Mouse (Mus musculus): ENCODE data around the gene Blmh. TPM values are rescaled to one million over a fixed set of nuclear protein-coding genes. Genes with fewer than 3 reads are reported as not detected.

The Blmh gene
- total and polyA plus RNA-seq, 2 experiments from 2014 or later: 56.4 to 123 TPM

GRCm38 (mm10) chr11:76944839-76945238 is 20.2 kb downstream of the Blmh start:
- peak overlapping the region; percentile 81 for H3K27ac ChIP-seq
- no peak for ATAC-seq

DNA sequence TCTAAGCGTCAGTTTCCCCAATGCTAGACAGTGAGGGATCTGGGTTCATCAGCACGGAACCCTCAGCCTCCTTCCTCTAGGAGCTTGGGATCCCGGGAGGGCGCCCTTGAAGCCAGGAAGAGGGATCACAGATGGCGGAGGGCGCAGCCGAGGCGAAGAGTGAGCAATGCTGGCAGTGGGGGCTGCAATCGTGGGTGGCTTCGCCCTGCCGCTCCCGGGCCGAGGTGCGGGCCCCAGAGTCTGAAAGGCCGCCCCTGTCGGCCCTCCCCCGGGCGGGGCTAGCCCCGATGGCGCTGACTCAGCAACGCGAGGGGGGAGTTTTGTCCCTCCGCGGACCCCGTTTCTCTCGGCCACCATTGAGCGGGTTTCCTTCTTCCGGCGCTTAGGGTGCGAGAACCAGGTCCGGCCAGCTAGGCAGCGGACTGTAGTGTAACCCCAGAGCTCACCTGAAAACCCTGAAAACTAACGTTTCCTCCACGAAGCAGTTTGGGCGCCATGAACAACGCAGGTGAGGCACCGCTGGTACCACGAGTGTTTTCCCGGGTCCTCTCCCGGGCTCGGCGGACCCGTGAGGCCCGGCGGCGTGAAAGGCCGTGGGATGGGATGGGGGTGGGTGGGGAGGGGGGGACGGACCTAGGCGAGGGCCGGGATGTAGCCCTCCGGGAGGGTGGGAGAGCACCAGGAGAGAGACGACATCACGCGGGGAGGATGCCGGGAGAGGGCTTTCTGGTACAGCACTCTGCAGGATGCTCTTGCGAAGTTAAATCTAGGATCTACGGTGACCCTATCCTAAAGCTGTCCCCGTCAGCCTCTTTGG is 21.0 kb downstream of the Blmh start:
- DNase-seq (ENCODE audit: low spot score): peak; percentile 94
- H3K36me3 ChIP-seq (ENCODE audit: insufficient read depth, low read length): no peaks in the 10 kb centered on the region; the same call in 1 of the 2 replicates
- H3K4me1 ChIP-seq (ENCODE audit: insufficient read depth, low read length): 0 out of 2 replicates have a peak, but pooled peaks cover 6% of the 10 kb centered on the region
- ATAC-seq: peak; percentile 96
- no peaks in the 10 kb centered on the region for H3K27me3 ChIP-seq (ENCODE audit: insufficient read depth, low read length)
- under 1% methylated on average over 57 of the region's 58 CpGs for WGBS
- peak overlapping the region; percentile 82 for H3K9ac ChIP-seq (replicated peaks; ENCODE audit: low read length)
- peak overlapping the region; percentile 74 for H3K4me2 ChIP-seq (ENCODE audit: low read depth, low read length)
- peak overlapping the region; percentile 81 for H3K27ac ChIP-seq
- peak overlapping the region; percentile 81 for H3K4me3 ChIP-seq (ENCODE audit: low read length)
- no peak for TF ChIP-seq CTCF (IDR thresholded peaks at IDR 0.05; ENCODE audit: low read depth)
- H3K9me3 ChIP-seq (ENCODE audit: low read length): no peaks in the 10 kb centered on the region

More at GRCm38 (mm10) chr11:76944839-76945238, 20.2 kb downstream of the Blmh start:
- Histone ChIP-seq H3K36me3 (ENCODE audit: insufficient read depth, low read length) (no peaks in the 10 kb centered on the region; the same call in 1 of the 2 replicates), H3K4me2 (ENCODE audit: low read depth, low read length) (peak overlapping the region; percentile 74), H3K4me3 (ENCODE audit: low read length) (peak overlapping the region; percentile 81), H3K4me1 (ENCODE audit: insufficient read depth, low read length) (0 out of 2 replicates have a peak, but pooled peaks cover 6% of the 10 kb centered on the region), H3K27me3 (ENCODE audit: insufficient read depth, low read length) (no peaks in the 10 kb centered on the region), H3K9ac (replicated peaks; ENCODE audit: low read length) (peak overlapping the region; percentile 82; the same call in 1 of the 2 replicates), H3K9me3 (ENCODE audit: low read length) (no peaks in the 10 kb centered on the region)
- 55% methylated on average over 6 of the region's 6 CpGs for WGBS
- TF ChIP-seq CTCF (IDR thresholded peaks at IDR 0.05; ENCODE audit: low read depth): no peak
- DNase-seq (ENCODE audit: low spot score): no peak

DNA sequence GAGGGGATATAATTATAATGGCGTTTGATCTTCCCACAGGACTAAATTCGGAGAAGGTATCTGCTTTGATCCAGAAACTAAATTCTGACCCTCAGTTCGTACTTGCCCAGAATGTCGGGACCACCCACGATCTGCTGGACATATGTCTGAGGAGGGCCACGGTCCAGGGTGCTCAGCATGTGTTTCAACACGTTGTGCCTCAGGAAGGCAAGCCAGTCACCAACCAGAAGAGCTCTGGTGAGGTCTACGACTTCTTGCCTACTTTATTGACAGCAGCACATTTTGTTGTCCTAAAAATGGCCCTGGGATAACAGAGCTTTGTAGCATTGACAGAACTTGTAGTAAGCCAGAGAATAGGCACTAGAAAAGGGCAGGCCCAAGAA is 21.6 kb downstream of the Blmh start:
- H3K4me1 ChIP-seq (ENCODE audit: insufficient read depth, low read length): 0 out of 2 replicates have a peak, but pooled peaks cover 6% of the 10 kb centered on the region
- ATAC-seq (peak; percentile 30; the same call in 1 of the 2 replicates), DNase-seq (ENCODE audit: low spot score) (peak; percentile 10)
- H3K27ac ChIP-seq: peak overlapping the region; percentile 81; the same call in 1 of the 2 replicates
- peaks cover 5% of the 10 kb centered on the region; the same call in 1 of the 2 replicates for H3K36me3 ChIP-seq (ENCODE audit: insufficient read depth, low read length)
- H3K9me3 ChIP-seq (ENCODE audit: low read length): no peaks in the 10 kb centered on the region
- H3K4me2 ChIP-seq (ENCODE audit: low read depth, low read length): peak overlapping the region; percentile 74
- peak overlapping the region; percentile 82 for H3K9ac ChIP-seq (replicated peaks; ENCODE audit: low read length)
- H3K27me3 ChIP-seq (ENCODE audit: insufficient read depth, low read length): no peaks in the 10 kb centered on the region
- no peak for TF ChIP-seq CTCF (IDR thresholded peaks at IDR 0.05; ENCODE audit: low read depth)
- peak overlapping the region; percentile 81 for H3K4me3 ChIP-seq (ENCODE audit: low read length)
- 2% methylated on average over 8 of the region's 8 CpGs for WGBS

- DNase-seq (ENCODE audit: low spot score) (no peak), ATAC-seq (no peak)
- no peaks in the 10 kb centered on the region for H3K9me3 ChIP-seq (ENCODE audit: low read length)
- H3K27ac ChIP-seq: no peak overlapping the region
- H3K4me1 ChIP-seq (ENCODE audit: insufficient read depth, low read length): no peaks in the 10 kb centered on the region
- H3K36me3 ChIP-seq (ENCODE audit: insufficient read depth, low read length): peaks cover 49% of the 10 kb centered on the region
- no peak for TF ChIP-seq CTCF (IDR thresholded peaks at IDR 0.05; ENCODE audit: low read depth)
- no peak overlapping the region for H3K4me2 ChIP-seq (ENCODE audit: low read depth, low read length)
- no peak overlapping the region for H3K4me3 ChIP-seq (ENCODE audit: low read length)
- 86% methylated on average over 2 of the region's 2 CpGs for WGBS
- no peaks in the 10 kb centered on the region for H3K27me3 ChIP-seq (ENCODE audit: insufficient read depth, low read length)
- no peak overlapping the region for H3K9ac ChIP-seq (replicated peaks; ENCODE audit: low read length)
Measured at GRCm38 (mm10) chr11:76953536-76953935, 28.9 kb downstream of the Blmh start.

GRCm38 (mm10) chr11:76965703-76966102 is 41.1 kb downstream of the Blmh start:
- no peak for TF ChIP-seq CTCF (IDR thresholded peaks at IDR 0.05; ENCODE audit: low read depth)
- Histone ChIP-seq H3K9ac (replicated peaks; ENCODE audit: low read length) (no peak overlapping the region), H3K4me3 (ENCODE audit: low read length) (no peak overlapping the region), H3K27me3 (ENCODE audit: insufficient read depth, low read length) (no peaks in the 10 kb centered on the region), H3K4me2 (ENCODE audit: low read depth, low read length) (no peak overlapping the region), H3K27ac (no peak overlapping the region), H3K4me1 (ENCODE audit: insufficient read depth, low read length) (no peaks in the 10 kb centered on the region), H3K36me3 (ENCODE audit: insufficient read depth, low read length) (peaks cover 55% of the 10 kb centered on the region), H3K9me3 (ENCODE audit: low read length) (no peaks in the 10 kb centered on the region)
- WGBS: 93% methylated on average over 3 of the region's 3 CpGs
- ATAC-seq (no peak), DNase-seq (ENCODE audit: low spot score) (no peak)

DNA sequence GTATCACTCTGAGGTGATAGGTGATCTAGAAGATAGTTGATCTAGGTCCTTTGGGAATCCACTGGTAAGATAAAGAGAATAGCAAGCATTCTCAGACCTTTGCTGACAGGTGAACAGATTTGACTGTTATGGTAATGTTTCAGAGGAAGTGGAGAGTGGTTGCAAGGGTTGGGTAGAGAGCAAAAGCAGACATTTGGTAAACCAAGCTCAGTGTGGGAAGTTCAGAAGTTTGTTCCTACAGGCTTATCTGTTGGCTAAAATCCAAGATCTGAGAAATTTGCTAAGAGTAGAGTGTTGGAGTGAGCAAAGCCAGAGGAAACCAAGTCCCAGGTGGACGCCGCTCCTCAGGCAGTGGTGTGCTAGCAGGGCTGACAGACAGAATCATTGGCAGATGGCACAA is 45.7 kb downstream of the Blmh start:
- WGBS: 98% methylated on average over 2 of the region's 2 CpGs
- no peaks in the 10 kb centered on the region for H3K4me1 ChIP-seq (ENCODE audit: insufficient read depth, low read length)
- H3K27me3 ChIP-seq (ENCODE audit: insufficient read depth, low read length): no peaks in the 10 kb centered on the region
- no peak overlapping the region for H3K9ac ChIP-seq (replicated peaks; ENCODE audit: low read length)
- no peaks in the 10 kb centered on the region for H3K9me3 ChIP-seq (ENCODE audit: low read length)
- peaks cover 70% of the 10 kb centered on the region for H3K36me3 ChIP-seq (ENCODE audit: insufficient read depth, low read length)
- H3K4me2 ChIP-seq (ENCODE audit: low read depth, low read length): no peak overlapping the region
- no peak overlapping the region for H3K27ac ChIP-seq
- no peak for DNase-seq (ENCODE audit: low spot score)
- H3K4me3 ChIP-seq (ENCODE audit: low read length): no peak overlapping the region
- no peak for ATAC-seq
- no peak for TF ChIP-seq CTCF (IDR thresholded peaks at IDR 0.05; ENCODE audit: low read depth)
